Mouse (Mus musculus) E14TG2a.4 (cell line): ENCODE measurements around the gene St3gal3.

Source experiments
- CTCF ChIP-seq: conservative IDR thresholded peaks from 2 replicates; pipeline ENCODE4 v1.5.1; 2014; ENCODE audit warnings: low read length
- POU5F1 ChIP-seq: IDR thresholded peaks from 2 replicates; pipeline ENCODE4 v1.6.1; 2014; ENCODE audit warnings: low read length, borderline replicate concordance

- no peak for TF ChIP-seq CTCF
- TF ChIP-seq POU5F1: no peak
These were observed 144.9 kb downstream of the St3gal3 start for GRCm38 (mm10) chr4:117989801-117990200.
